Mouse (Mus musculus): Measurements from ENCODE around the gene Prss32.

DNA sequence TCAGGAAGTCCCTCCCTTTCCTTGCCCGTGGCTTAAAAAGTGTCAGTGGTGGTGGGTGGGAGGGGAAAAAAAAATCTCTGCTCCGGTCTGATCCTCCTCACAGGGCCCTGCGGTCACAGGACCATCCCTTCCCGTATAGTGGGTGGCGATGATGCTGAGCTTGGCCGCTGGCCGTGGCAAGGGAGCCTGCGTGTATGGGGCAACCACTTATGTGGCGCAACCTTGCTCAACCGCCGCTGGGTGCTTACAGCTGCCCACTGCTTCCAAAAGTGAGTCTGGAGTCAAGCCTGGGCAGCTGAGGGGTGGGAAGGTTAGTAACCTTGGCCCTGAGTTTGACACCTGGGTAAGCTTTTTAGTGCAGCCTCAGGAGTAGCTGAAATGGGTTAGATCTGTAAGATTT lies 24.9 kb downstream of the Prss32 start:
- TF ChIP-seq CTCF (conservative IDR thresholded peaks at IDR 0.05; ENCODE audit: low read length): no peak
- no peak for TF ChIP-seq NANOG (IDR thresholded peaks at IDR 0.05; ENCODE audit: borderline replicate concordance, low read length)
- TF ChIP-seq POU5F1 (IDR thresholded peaks at IDR 0.05; ENCODE audit: borderline replicate concordance, low read length): no peak

Measured in E14TG2a.4 (cell line).